Mouse (Mus musculus) E14TG2a.4 (cell line): Measurements from ENCODE around the gene Mtfr2.

Experiments used
- H3K27me3 ChIP-seq: 2 replicates; pipeline ENCODE4 v1.6.1; 2014; ENCODE audit warnings: low read length, control low read depth; ENCODE audit not compliant: insufficient read depth
- H3K36me3 ChIP-seq: 2 replicates; pipeline ENCODE4 v1.6.1; 2014; ENCODE audit warnings: low read length, control low read depth; ENCODE audit not compliant: insufficient read depth
- H3K4me1 ChIP-seq: replicated peaks from 2 replicates; pipeline ENCODE4 v1.6.1; 2014; ENCODE audit warnings: low read depth, low read length, control low read depth
- H3K4me3 ChIP-seq: replicated peaks from 2 replicates; pipeline ENCODE4 v1.5.1; 2014; ENCODE audit warnings: mild to moderate bottlenecking, low read length
- H3K9me3 ChIP-seq: 2 replicates; pipeline ENCODE4 v1.6.1; 2014; ENCODE audit warnings: low read length, control low read depth
- CTCF ChIP-seq: conservative IDR thresholded peaks from 2 replicates; pipeline ENCODE4 v1.5.1; 2014; ENCODE audit warnings: low read length
- NANOG ChIP-seq: IDR thresholded peaks from 2 replicates; pipeline ENCODE4 v1.6.1; 2014; ENCODE audit warnings: borderline replicate concordance, low read length, mixed read lengths
- POU5F1 ChIP-seq: IDR thresholded peaks from 2 replicates; pipeline ENCODE4 v1.6.1; 2014; ENCODE audit warnings: low read length, borderline replicate concordance

The Mtfr2 gene

GRCm38 (mm10) chr10:20313941-20314340, 33.6 kb upstream of the Mtfr2 start:
- H3K27me3 ChIP-seq, result no peaks in the 10 kb centered on the region
- peaks cover 28% of the 10 kb centered on the region for H3K36me3 ChIP-seq
- no peaks in the 10 kb centered on the region for H3K9me3 ChIP-seq
- peaks cover 53% of the 10 kb centered on the region for H3K4me1 ChIP-seq
- TF ChIP-seq POU5F1 (no peak), CTCF (no peak), NANOG (no peak)
- peak overlapping the region; percentile 94 for H3K4me3 ChIP-seq

- H3K4me1 ChIP-seq, result peaks cover 57% of the 10 kb centered on the region
- peak overlapping the region; percentile 94 for H3K4me3 ChIP-seq
- no peak for TF ChIP-seq POU5F1
- peak; percentile 31 for TF ChIP-seq CTCF
- H3K36me3 ChIP-seq, result peaks cover 35% of the 10 kb centered on the region
- no peaks in the 10 kb centered on the region for H3K27me3 ChIP-seq
- H3K9me3 ChIP-seq, result no peaks in the 10 kb centered on the region
Observed at GRCm38 (mm10) chr10:20314797-20315196, 32.8 kb upstream of the Mtfr2 start.

- H3K4me1 ChIP-seq, result peaks cover 58% of the 10 kb centered on the region
- H3K27me3 ChIP-seq, result no peaks in the 10 kb centered on the region
- TF ChIP-seq CTCF, result no peak
- TF ChIP-seq NANOG, result no peak
- TF ChIP-seq POU5F1, result no peak
- no peaks in the 10 kb centered on the region for H3K9me3 ChIP-seq
- H3K36me3 ChIP-seq, result peaks cover 60% of the 10 kb centered on the region
- H3K4me3 ChIP-seq, result peak overlapping the region; percentile 37
Observed at GRCm38 (mm10) chr10:20317466-20317865, 30.1 kb upstream of the Mtfr2 start.

GRCm38 (mm10) chr10:20326226-20326625, 21.3 kb upstream of the Mtfr2 start:
- H3K36me3 ChIP-seq, result peaks cover 99% of the 10 kb centered on the region
- H3K9me3 ChIP-seq, result no peaks in the 10 kb centered on the region
- TF ChIP-seq POU5F1 (no peak), NANOG (no peak), CTCF (no peak)
- H3K4me3 ChIP-seq, result no peak overlapping the region
- H3K27me3 ChIP-seq, result no peaks in the 10 kb centered on the region
- H3K4me1 ChIP-seq, result peaks cover 10% of the 10 kb centered on the region; the same call in 1 of the 2 replicates

- TF ChIP-seq POU5F1 (no peak), CTCF (no peak), NANOG (no peak)
- Histone ChIP-seq H3K4me1 (peaks cover 2% of the 10 kb centered on the region; the same call in 1 of the 2 replicates), H3K27me3 (no peaks in the 10 kb centered on the region), H3K9me3 (no peaks in the 10 kb centered on the region), H3K36me3 (peaks cover 99% of the 10 kb centered on the region), H3K4me3 (no peak overlapping the region)
Observed at GRCm38 (mm10) chr10:20331262-20331661, 16.3 kb upstream of the Mtfr2 start.

- Histone ChIP-seq H3K9me3 (no peaks in the 10 kb centered on the region), H3K27me3 (no peaks in the 10 kb centered on the region), H3K4me1 (peaks cover 17% of the 10 kb centered on the region), H3K36me3 (peaks cover 99% of the 10 kb centered on the region), H3K4me3 (no peak overlapping the region)
- no peak for TF ChIP-seq POU5F1
- TF ChIP-seq CTCF, result no peak
- no peak for TF ChIP-seq NANOG
Observed at GRCm38 (mm10) chr10:20337872-20338271, 9.7 kb upstream of the Mtfr2 start.

GRCm38 (mm10) chr10:20345736-20346135, 1.8 kb upstream of the Mtfr2 start:
- Histone ChIP-seq H3K9me3 (no peaks in the 10 kb centered on the region), H3K36me3 (peaks cover 65% of the 10 kb centered on the region), H3K4me3 (no peak overlapping the region), H3K4me1 (peaks cover 19% of the 10 kb centered on the region), H3K27me3 (no peaks in the 10 kb centered on the region)
- no peak for TF ChIP-seq POU5F1
- TF ChIP-seq CTCF, result no peak
- no peak for TF ChIP-seq NANOG

- Histone ChIP-seq H3K36me3 (peaks cover 59% of the 10 kb centered on the region), H3K4me1 (peaks cover 34% of the 10 kb centered on the region), H3K4me3 (peak overlapping the region; percentile 88; the same call in 1 of the 2 replicates), H3K27me3 (no peaks in the 10 kb centered on the region), H3K9me3 (no peaks in the 10 kb centered on the region)
- TF ChIP-seq NANOG (no peak), CTCF (no peak), POU5F1 (no peak)
Observed at GRCm38 (mm10) chr10:20348894-20349293, 1.3 kb downstream of the Mtfr2 start.

- peaks cover 45% of the 10 kb centered on the region for H3K36me3 ChIP-seq
- no peaks in the 10 kb centered on the region for H3K27me3 ChIP-seq
- TF ChIP-seq NANOG (no peak), CTCF (peak; percentile 91)
- H3K4me3 ChIP-seq, result no peak overlapping the region
- peaks cover 13% of the 10 kb centered on the region for H3K4me1 ChIP-seq
- H3K9me3 ChIP-seq, result peaks cover 4% of the 10 kb centered on the region; the same call in 1 of the 2 replicates
Observed at GRCm38 (mm10) chr10:20361542-20362449, 14.2 kb downstream of the Mtfr2 start.
